ENCODE assay signal across 19 mouse cellular contexts in the genomic region with DNA sequence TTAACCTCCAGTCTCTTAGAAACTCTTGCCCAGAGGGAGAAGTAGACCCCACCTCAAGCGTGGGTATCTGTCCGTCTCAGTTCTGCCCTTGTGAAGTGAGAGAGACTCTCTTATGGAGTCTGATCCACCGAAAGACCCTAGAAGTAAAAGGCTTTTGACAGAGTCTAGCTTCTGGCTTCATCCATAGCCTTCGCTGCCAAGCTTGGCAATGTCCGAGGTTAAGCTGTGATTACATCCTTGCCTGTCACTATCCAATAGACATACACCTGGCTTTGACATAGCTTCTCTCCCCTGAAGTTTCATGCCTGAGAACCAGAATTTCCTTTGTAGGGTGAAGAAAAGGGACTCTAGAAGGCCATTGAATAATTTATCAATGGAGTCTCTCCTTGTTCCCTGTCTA.
DNase-seq lines count a peak whose midpoint lies in the region.
"Had no signal": no experiment of that assay in that cellular context is flagged by ENCODE, and none has a peak within 500 bp of the region (broad histone marks: within the 10 kb centered on the region; RNA-seq: fewer than 3 reads in every experiment).

No protein-coding gene starts in this region.

- WGBS in heart, embryonic 10.5 days = 86% methylated on average over 5 of the region's 5 CpGs

- H3K27ac ChIP-seq in heart, embryonic 10.5 days = no peak overlapping the region

- H3K36me3 ChIP-seq in heart, embryonic 10.5 days = no peaks in the 10 kb centered on the region
- H3K36me3 ChIP-seq: G1E had no signal

- no peaks in the 10 kb centered on the region for H3K4me1 ChIP-seq in heart, embryonic 10.5 days

- H3K4me3 ChIP-seq in heart, embryonic 10.5 days = no peak overlapping the region

- H3K27me3 ChIP-seq in heart, embryonic 10.5 days (ENCODE audit: insufficient read depth, poor library complexity, severe bottlenecking) = no peaks in the 10 kb centered on the region
- H3K27me3 ChIP-seq: CH12.LX, Patski had no signal

- H3K9me3 ChIP-seq in heart, embryonic 10.5 days = no peaks in the 10 kb centered on the region

- peak; percentile 72 to 74 for DNase-seq in cerebellum, postnatal 10 days
- no peak for DNase-seq in cerebellum, adult 9-10 months
- peak; percentile 57 to 64 for DNase-seq in cerebellum, postnatal 14 days
- DNase-seq in cerebellum, postnatal 4 days (ENCODE audit: low spot score in 2 of 2) = no peak
- peak; percentile 33 for DNase-seq in heart, adult 11 months
- DNase-seq in heart, embryonic 10.5 days (ENCODE audit: low spot score) = no peak
- DNase-seq: adrenal gland, adult 2 months; adrenal gland, adult 8-10 months; adrenal gland, postnatal 10 days; adrenal gland, postnatal 14 days; adrenal gland, postnatal 25 days; adrenal gland, postnatal 36 days; B cell, adult 2 months; cerebellum, adult 11 months; cerebellum, adult 11-12 months; cerebellum, adult 18-20 months had no signal

Comparison
In these comparisons a context has a peak if more than half of its experiments do, and no peak if none do; other contexts are left out.
1. DNase-seq: peak in cerebellum, postnatal 10 days (2 of 2), cerebellum, postnatal 14 days (2 of 2) and heart, adult 11 months (single experiment); none in cerebellum, adult 9-10 months (single experiment), cerebellum, postnatal 4 days (0 of 2) and heart, embryonic 10.5 days (single experiment).